Mouse (Mus musculus): ENCODE data around the gene Gm4924.

Gm4924 gene

DNA sequence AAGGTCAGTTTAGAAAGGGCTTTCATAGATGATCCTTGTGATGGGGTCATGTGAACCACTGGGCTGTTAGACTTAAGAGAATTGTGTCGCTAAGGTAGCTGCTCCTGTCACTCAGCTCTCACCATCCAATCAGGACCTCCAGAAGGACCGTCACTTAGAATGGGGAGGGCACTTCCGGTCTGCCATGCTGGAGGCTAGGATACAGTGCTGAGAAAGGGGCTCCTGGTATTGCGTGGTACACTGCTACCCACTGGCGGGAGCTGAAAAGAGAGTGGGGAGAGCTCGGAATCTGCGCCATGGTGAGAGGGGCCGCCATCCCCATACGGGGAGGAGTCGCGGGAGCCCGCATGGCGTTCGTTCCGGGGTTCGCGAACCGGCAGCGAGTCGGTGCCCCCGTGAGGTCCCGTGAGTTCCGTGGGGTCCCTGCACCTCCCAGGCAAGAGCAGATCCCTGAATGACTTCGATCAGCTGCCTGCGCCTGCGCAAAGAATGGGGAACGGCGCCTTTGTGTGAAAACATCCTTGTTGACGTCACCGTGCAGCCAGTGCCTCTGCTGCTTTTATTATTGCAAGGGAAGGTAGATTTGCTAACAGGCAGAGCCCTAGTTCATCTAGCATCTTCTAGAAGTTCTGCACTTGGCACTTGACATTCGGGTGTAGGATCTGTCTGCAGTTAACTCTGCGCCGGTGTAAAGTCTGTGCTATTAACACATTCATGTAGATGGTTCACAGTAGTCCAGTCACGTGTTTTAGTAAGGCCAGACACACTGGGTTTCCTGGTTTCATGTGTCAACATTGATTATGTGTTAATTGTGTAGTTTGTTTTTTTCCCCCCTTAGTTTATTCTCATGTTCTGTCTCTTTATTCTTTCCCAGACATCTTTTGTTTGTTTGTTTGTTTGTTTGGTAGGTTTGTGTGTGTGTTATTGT, at the start of gene Gm4924:
Gene Gm4924, plus strand, starts transcription at position 173 of the 928 bp plus-strand sequence.
- in situ Hi-C loops (cut with MboI, MseI) = loop anchor here (5.0 kb wide), 1 partner anchor 177 kb away; no protein-coding TSS in a partner anchor

DNA sequence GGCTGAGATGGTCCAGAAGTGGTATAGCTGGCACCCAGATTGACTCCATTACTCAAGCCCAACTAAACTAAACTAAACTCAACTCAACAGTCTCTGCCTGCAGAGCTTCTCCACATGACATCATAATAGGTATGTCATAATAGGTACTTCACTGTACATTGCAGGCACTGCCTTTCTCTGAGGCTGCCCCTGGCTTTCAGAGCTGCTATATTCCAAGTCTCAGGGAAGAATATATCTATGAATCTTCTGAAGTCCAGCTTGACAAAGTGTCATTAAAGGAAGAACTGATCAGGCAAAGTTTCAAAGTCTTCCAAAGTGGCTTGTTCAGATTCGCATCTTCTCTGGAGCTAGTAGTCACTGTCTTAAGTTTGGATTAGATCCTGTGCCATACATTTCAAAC, 37.6 kb upstream of the Gm4924 start, which contains the start of gene 4932415D10Rik:
Gene 4932415D10Rik, minus strand, starts transcription at position 101 of the 400 bp plus-strand sequence.
- in situ Hi-C loops (cut with MboI, MseI) = no loop called here

DNA sequence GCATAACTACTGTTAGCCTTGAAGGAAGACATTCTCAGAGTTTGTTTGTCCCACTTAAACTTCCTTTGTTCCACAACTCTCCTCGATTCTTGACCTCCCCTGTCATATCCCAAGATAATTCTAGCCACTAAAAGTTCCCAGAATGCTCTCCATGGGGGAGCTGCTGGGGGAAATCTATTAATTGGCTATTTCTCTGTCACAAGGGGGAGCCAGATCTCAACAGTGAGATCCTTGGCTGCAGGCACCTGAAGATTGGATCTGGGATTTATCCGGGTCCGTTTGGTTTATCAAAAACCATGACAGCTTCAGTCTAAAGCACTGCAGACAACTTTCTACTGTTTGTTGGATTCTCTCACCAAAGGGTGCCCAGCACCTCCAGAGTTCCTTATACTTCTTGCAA, 33.9 kb upstream of the Gm4924 start:
- in situ Hi-C loops (cut with MboI, MseI) = no loop called here

DNA sequence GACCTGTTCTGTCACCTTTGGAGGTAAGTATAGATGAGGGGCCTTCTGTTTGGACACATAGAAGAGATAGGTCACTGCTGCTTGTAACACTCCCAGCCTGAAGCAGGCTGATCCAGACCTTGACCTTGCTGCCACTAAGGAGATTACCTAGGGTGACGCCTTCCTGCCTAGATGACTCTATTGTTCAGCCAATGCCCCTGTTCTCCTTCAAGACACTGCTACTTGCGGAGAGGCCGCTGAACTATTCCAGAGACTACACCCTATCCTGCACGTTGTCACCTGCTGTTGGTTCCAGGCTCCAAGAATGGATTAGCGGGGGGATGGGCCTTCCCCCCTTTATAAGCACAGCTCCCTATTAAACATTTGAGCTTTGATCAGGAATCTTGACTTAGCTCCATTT, 24.2 kb upstream of the Gm4924 start:
- in situ Hi-C loops (cut with MboI, MseI) = no loop called here

DNA sequence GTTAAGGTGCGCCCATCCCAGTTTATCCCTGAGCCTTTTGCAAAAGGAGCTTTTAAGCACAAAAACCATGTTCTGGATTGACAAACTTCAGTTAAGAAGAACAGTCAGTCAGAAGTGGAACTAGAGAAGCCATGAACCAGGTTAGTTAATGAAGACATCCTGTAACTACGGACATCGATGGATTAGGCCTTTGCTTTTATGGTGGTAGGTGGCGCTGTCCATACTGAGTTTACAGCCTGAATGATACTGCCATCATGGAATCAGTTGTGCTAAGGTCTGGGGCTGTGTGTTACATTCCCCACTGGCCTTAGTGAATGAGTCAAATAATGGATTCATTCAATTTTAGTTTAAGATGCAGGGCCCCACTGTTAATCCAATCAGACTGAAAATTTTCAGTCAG, 1.3 kb downstream of the Gm4924 start:
- in situ Hi-C loops (cut with MboI, MseI) = loop anchor here (5.0 kb wide), 1 partner anchor 178 kb away; no protein-coding TSS in a partner anchor

DNA sequence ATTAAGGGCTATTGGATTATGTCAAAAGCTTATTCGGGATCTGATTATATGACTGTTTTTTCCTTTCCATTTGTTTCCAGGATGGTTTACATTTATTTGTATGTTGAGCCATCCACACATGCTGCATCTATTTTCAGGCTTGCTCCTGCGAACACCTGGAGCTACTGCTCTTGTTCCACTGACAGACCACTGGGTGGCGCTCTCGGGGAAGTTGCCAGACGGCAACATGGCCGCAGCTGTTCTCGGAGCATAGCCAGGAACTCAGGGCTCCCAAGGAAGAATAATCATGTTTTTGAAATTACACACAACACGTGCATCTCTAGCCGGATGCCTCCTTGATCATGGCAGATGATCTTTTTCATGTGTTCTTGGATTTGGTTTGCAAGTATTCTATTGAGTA, 7.9 kb downstream of the Gm4924 start:
- in situ Hi-C loops (cut with MboI, MseI) = no loop called here

DNA sequence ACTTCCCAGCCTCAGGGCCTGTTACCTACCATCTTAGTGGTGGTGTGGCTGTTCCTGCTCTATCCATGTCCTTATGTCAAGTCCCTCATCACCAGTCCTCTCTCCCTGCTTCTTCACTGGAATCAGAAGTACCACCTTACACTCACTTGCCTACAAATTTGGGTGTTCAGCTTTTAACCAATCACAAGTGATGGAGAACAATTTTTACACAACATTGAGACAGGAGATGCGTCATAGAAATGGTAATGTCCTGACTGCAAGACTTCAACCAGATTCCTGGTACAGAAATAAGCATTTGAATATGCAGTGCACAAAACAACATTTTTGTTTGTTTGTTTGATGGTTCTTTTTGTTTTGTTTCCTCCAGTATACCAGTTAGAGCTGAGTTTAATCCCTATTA, 28.9 kb downstream of the Gm4924 start:
- in situ Hi-C loops (cut with MboI, MseI) = no loop called here

DNA sequence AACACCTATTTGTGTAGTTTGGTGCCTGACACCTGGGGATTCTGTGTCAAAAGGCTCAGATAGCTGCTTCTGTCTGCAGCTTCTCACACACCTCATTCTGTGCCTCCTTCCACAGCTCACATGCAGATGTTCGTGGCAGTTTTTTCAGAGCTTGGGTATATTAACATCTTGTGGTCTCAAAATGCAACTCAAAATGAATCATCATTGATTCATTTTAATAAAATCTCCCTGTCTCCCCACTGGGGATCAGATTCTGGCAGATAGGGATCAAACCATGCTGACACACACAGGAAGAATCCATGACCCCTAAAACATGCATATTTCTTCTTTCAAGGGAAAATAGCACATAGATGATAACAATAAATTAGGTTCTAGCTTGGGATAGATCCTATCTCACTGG, 55.5 kb downstream of the Gm4924 start:
- in situ Hi-C loops (cut with MboI, MseI) = no loop called here

DNA sequence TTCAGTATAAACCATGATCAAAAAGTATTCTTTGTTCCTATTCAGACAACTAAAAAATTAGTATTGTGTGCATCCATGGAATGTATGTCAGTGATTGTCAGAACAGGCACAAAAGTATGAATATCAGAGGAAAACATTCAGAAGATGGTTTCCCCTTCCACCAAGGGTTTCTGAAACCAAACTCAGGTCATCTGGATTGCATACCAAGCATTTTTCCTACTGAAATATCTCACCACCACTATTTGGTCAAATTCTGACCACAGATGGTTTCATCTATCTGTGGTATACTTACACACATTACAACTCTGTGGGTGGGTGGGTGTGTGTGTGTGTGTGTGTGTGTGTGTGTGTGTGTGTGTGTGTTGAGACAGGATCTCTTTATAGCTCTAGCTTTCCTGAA, 69.6 kb downstream of the Gm4924 start:
- in situ Hi-C loops (cut with MboI, MseI) = no loop called here
